Mouse (Mus musculus) layer of hippocampus, adult 11-12 months (tissue): Measurements from ENCODE around the gene Adprh.

Experiments used
- DNase-seq: peaks from one replicate; pipeline ENCODE4 v3.0.0; 2022; ENCODE audit warnings: low spot score

Adprh gene

GRCm38 (mm10) chr16:38395060-38395730, 57.3 kb downstream of the Adprh start:
- DNase-seq: no peak

GRCm38 (mm10) chr16:38394191-38394618, 58.3 kb downstream of the Adprh start:
- DNase-seq: no peak
